Mouse (Mus musculus): ENCODE measurements around the gene Cd200. TPM values are rescaled to one million over a fixed set of nuclear protein-coding genes. Genes with fewer than 3 reads are reported as not detected.
A peak's percentile ranks its signal among the peaks of the same experiment; 100 is the strongest.
"Not testable (repeated sequence)": the region's sequence is repeated elsewhere in the genome, so short reads cannot be mapped to it uniquely, and the experiment has no call there.

The Cd200 gene
- total RNA-seq, 2 experiments from 2014 or later: not detected

- ATAC-seq (replicated peaks; ENCODE audit: low FRiP score, low TSS enrichment, poor library complexity, severe bottlenecking): not testable (repeated sequence)
Observed at GRCm38 (mm10) chr16:45348238-45348637, 60.6 kb downstream of the Cd200 start.

- no peak for ATAC-seq (replicated peaks; ENCODE audit: low FRiP score, low TSS enrichment, poor library complexity, severe bottlenecking)
Observed at GRCm38 (mm10) chr16:45346930-45347387, 61.9 kb downstream of the Cd200 start.

- ATAC-seq (replicated peaks; ENCODE audit: low FRiP score, low TSS enrichment, poor library complexity, severe bottlenecking): no peak
Observed at GRCm38 (mm10) chr16:45346367-45346766, 62.5 kb downstream of the Cd200 start.

- no peak for ATAC-seq (replicated peaks; ENCODE audit: low FRiP score, low TSS enrichment, poor library complexity, severe bottlenecking)
Observed at GRCm38 (mm10) chr16:45344879-45345278, 64.0 kb downstream of the Cd200 start.

GRCm38 (mm10) chr16:45336478-45336877, 72.4 kb downstream of the Cd200 start:
- ATAC-seq (replicated peaks; ENCODE audit: low FRiP score, low TSS enrichment, poor library complexity, severe bottlenecking): no peak

- ATAC-seq (replicated peaks; ENCODE audit: low FRiP score, low TSS enrichment, poor library complexity, severe bottlenecking): no peak
Observed at GRCm38 (mm10) chr16:45334891-45335290, 74.0 kb downstream of the Cd200 start.

- ATAC-seq (replicated peaks; ENCODE audit: low FRiP score, low TSS enrichment, poor library complexity, severe bottlenecking): no peak
Observed at GRCm38 (mm10) chr16:45334376-45334765, 74.5 kb downstream of the Cd200 start.

- peak; percentile 61 for ATAC-seq (replicated peaks; ENCODE audit: low FRiP score, low TSS enrichment, poor library complexity, severe bottlenecking)
Observed at GRCm38 (mm10) chr16:45333678-45334375, 75.0 kb downstream of the Cd200 start.

- ATAC-seq (replicated peaks; ENCODE audit: low FRiP score, low TSS enrichment, poor library complexity, severe bottlenecking): no peak
Observed at GRCm38 (mm10) chr16:45332591-45332990, 76.3 kb downstream of the Cd200 start.

Other genes starting within 250 kb of the Cd200 start
- 0.35 and 0.99 TPM in 2 replicates for gene Btla, start 184.7 kb downstream of the Cd200 start, total RNA-seq (2014; fragmentation: Nextera tagmentation)
- 0.15 and 1.6 TPM in 2 replicates for gene Btla, start 184.7 kb downstream of the Cd200 start, total RNA-seq (2017)
- not detected in 2 replicates for gene Gm609, start 83.9 kb upstream of the Cd200 start, total RNA-seq (2014; fragmentation: Nextera tagmentation)
- not detected in 2 replicates for gene Gm609, start 83.9 kb upstream of the Cd200 start, total RNA-seq (2017)
- not detected in 2 replicates for gene Gm17783, start 123.0 kb upstream of the Cd200 start, total RNA-seq (2014; fragmentation: Nextera tagmentation)
- not detected in 2 replicates for gene Gm17783, start 123.0 kb upstream of the Cd200 start, total RNA-seq (2017)
- gene Slc9c1, start 126.3 kb upstream of the Cd200 start, total RNA-seq (2014; fragmentation: Nextera tagmentation): not detected in 2 replicates
- not detected in 2 replicates for gene Slc9c1, start 126.3 kb upstream of the Cd200 start, total RNA-seq (2017)
- gene Gcsam, start 201.3 kb upstream of the Cd200 start, total RNA-seq (2014; fragmentation: Nextera tagmentation): 0.27 TPM in 1 of 2 replicates, not detected in the other
- gene Gcsam, start 201.3 kb upstream of the Cd200 start, total RNA-seq (2017): 0.38 and 1.1 TPM in 2 replicates
- not detected in 2 replicates for gene BC016579, start 245.0 kb upstream of the Cd200 start, total RNA-seq (2014; fragmentation: Nextera tagmentation)
- gene BC016579, start 245.0 kb upstream of the Cd200 start, total RNA-seq (2017): 0.91 TPM in 1 of 2 replicates, not detected in the other